Mouse (Mus musculus): ENCODE measurements around the gene Aldh1b1. TPM values are rescaled to one million over a fixed set of nuclear protein-coding genes. Genes with fewer than 3 reads are reported as not detected.

Gene Aldh1b1
- polyA plus RNA-seq, 1 experiment, result 0.79 TPM

DNA sequence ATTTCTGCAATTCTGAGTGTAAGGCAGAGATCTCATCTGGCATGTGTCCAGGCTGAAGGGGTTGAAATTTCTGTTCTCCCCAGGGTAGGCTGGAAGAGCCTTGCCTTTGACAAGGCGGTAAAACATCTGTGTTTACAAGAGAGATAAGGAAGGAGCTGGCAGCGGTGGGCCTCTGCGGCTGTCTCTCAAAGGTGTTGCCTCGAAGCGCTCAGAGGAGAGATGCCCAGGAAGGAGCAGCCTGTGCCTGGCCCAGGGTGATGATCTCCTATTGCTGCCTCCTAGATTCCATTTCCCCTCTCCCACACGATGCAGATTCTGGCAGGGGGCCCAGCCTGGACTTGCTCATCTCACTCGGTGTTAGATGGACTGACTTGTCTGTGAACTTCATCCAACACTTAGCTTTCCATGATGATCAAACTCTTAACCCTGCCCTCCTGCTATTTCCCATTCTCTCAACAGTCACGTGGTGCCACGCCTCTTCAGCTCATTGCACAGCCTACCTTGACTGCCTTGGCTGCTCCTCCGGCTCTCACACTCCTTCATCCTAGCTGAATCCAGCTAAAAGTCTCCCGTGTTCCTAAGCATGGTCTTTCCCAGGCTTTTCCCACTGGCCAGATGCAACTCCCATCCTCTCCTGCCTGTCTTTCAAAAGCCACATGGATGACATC, 30.8 kb upstream of the Aldh1b1 start:
- H3K4me1 ChIP-seq (ENCODE audit: control insufficient read depth, insufficient read depth, insufficient read length, low read length), result no peaks in the 10 kb centered on the region
- no peak overlapping the region for H3K27ac ChIP-seq (replicated peaks; ENCODE audit: low read depth, low read length)

DNA sequence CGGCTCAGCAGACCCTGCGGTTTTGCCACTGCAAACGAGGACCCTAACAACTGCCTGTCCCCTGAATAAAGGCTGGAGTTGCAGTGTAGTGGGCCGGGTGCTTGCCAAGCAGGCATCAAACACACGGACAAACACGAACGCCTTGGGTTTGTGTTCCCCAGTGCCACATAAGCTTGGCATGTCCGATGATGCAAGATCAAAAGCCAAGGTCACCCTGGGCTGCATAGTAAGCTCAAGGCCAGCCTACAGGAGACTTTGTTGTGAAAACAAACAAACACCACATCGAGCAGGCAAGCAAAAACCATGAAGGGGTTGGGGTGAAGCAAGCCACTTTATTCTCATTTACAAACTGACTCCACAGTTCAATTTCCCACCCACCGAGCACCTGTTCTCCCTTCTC, 29.7 kb upstream of the Aldh1b1 start:
- Histone ChIP-seq H3K4me3 (ENCODE audit: insufficient read depth, low read depth, low read length) (no peak overlapping the region), H3K4me1 (ENCODE audit: control insufficient read depth, insufficient read depth, insufficient read length, low read length) (no peaks in the 10 kb centered on the region), H3K27ac (replicated peaks; ENCODE audit: low read depth, low read length) (no peak overlapping the region)

More for the DNA sequence above, 30.8 kb upstream of the Aldh1b1 start:
- H3K4me3 ChIP-seq (ENCODE audit: insufficient read depth, low read depth, low read length), result no peak overlapping the region

DNA sequence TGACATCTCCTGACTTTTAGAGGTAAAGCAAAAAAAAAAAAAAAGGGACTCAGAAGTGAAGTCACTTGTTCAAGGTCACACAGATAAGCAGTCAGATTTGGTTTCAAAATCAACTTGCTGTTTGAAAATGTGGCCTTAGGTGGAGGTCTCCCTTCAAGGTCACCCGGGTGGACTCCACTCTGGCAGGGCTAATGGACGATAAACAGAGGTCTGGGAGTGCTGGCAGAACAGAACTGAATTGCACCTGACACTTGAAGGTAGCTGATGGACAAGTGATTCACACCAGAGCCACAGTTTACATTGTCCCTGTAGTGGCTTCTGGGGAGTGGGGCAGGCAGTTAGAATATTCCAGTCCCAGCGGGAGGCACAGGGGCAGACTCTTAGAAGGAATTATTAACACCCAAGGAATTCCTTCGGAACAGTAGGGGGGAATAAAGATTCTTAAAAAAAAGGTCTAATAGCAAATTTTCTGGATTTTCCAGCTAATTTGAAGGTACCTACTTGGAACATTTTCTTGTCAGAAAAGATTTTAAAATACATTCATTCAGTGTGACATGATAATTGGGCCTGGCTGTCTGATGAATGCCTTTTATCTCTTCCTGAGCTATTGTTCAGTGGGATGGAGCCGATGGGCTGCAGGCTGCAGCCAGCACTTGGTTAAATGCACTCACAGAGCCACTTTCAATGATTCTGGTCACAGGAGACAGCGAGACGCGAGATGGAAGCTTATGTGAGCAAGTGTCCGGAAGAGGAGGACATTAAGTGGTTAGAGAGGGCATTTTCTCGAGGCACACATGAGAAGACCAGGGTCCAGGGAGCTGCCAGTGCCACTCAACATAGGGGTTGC, 28.8 kb upstream of the Aldh1b1 start:
- H3K4me1 ChIP-seq (ENCODE audit: control insufficient read depth, insufficient read depth, insufficient read length, low read length), result no peaks in the 10 kb centered on the region
- no peak overlapping the region for H3K27ac ChIP-seq (replicated peaks; ENCODE audit: low read depth, low read length)
- no peak overlapping the region for H3K4me3 ChIP-seq (ENCODE audit: insufficient read depth, low read depth, low read length)

DNA sequence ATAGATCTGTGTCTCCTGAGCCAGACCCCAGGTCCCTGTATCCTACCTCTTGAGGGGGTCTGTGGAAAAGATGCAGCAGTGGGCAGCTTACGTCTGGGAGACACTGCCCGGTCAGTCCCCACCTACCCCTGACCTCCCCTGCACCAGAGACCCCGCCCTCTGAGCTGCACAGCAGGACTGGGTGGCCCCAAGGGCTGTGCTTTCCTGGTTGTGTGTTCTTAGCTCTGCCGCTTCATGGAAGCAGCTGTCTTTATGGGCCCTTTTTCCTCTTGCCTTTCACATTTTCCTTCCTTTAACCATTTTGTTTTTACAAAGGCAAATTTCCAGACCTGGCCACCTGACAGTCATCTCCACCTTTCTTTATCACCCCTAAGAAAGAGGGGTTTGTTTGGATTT, 28.2 kb upstream of the Aldh1b1 start:
- Histone ChIP-seq H3K4me3 (ENCODE audit: insufficient read depth, low read depth, low read length) (no peak overlapping the region), H3K4me1 (ENCODE audit: control insufficient read depth, insufficient read depth, insufficient read length, low read length) (no peaks in the 10 kb centered on the region)

DNA sequence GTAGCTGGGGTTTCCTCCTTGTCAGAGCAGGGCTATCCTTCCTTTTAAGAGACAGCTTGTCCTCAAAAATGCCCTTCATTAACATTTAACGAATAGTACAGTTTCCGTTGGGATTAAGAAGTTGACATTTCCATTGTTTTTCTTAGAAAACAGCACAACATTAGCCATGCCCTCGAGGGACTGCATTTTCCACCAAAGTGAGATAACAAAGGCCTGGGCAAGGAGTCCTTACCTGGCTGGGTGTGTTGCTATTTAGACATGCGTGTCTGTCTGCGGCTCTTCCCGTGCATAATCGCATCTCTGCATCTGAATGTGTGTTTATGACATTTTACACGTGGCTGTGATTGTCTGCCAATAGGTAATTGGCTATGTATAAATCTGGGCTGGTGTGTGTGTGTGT, 27.6 kb upstream of the Aldh1b1 start:
- H3K4me1 ChIP-seq (ENCODE audit: control insufficient read depth, insufficient read depth, insufficient read length, low read length), result no peaks in the 10 kb centered on the region
- no peak overlapping the region for H3K27ac ChIP-seq (replicated peaks; ENCODE audit: low read depth, low read length)
- no peak overlapping the region for H3K4me3 ChIP-seq (ENCODE audit: insufficient read depth, low read depth, low read length)

More for the DNA sequence above, 28.2 kb upstream of the Aldh1b1 start:
- H3K27ac ChIP-seq (replicated peaks; ENCODE audit: low read depth, low read length), result no peak overlapping the region

DNA sequence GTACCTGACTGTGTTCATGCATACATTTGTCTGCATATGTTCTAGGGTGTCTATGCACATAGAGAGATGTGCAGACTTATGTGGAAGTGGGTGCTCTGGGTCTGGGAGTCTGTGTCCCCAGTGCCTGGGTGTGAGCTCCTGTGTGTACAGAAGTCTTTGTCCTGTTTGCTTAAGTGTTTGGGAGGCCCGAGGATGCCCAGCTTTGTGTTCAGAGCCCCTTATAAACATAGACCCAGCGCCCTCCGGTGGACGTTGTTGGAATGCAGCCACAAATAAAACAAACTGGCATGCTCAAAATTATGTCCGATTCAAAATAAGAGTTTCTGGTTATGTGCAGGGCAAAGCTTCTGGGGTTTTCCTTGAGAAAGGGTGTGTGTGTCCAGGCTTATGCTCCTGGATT, 27.2 kb upstream of the Aldh1b1 start:
- Histone ChIP-seq H3K27ac (replicated peaks; ENCODE audit: low read depth, low read length) (no peak overlapping the region), H3K4me1 (ENCODE audit: control insufficient read depth, insufficient read depth, insufficient read length, low read length) (no peaks in the 10 kb centered on the region)

DNA sequence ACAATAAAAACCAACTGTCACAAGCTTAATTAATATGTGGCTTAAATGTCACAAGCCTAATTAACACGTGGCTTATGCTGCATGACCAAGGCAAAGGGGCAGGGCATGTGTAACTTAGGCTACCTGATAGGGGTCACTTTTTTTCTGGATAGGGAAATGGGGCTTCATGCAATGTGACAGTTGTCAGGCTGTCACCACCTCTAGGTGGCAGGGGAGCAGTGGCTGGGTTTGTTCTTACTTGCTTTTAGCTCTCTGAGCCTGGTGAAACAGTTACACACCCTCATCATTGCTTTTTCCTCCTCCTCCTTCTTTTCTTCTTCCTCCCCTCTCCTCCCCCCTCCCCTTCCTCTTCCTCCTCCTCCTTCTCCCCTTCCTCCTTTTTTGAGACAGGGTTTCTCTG, 15.2 kb upstream of the Aldh1b1 start:
- Histone ChIP-seq H3K4me3 (ENCODE audit: insufficient read depth, low read depth, low read length) (no peak overlapping the region), H3K4me1 (ENCODE audit: control insufficient read depth, insufficient read depth, insufficient read length, low read length) (no peaks in the 10 kb centered on the region), H3K27ac (replicated peaks; ENCODE audit: low read depth, low read length) (no peak overlapping the region)

More for the DNA sequence above, 27.2 kb upstream of the Aldh1b1 start:
- no peak overlapping the region for H3K4me3 ChIP-seq (ENCODE audit: insufficient read depth, low read depth, low read length)

DNA sequence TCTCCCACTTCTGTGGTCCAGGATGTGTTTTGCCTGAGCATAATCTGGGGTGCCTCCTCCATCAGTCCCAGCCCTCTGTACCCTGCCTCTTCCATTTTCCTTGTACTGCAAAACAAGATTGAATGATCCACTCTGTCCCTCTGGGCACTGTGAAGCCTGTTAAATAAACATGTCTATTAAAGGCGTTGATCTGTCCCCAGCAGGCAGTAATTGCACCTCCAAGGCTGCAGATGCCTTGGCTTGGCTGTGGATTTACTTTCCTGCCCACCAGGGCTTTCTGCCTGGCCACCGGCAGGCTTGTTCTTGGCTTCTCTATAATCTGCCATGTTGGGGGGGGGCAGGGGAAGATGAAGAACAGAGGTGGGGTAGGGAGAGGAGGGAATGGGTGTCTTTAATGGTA, 12.9 kb upstream of the Aldh1b1 start:
- no peak overlapping the region for H3K27ac ChIP-seq (replicated peaks; ENCODE audit: low read depth, low read length)
- H3K4me1 ChIP-seq (ENCODE audit: control insufficient read depth, insufficient read depth, insufficient read length, low read length), result no peaks in the 10 kb centered on the region
- H3K4me3 ChIP-seq (ENCODE audit: insufficient read depth, low read depth, low read length), result no peak overlapping the region

DNA sequence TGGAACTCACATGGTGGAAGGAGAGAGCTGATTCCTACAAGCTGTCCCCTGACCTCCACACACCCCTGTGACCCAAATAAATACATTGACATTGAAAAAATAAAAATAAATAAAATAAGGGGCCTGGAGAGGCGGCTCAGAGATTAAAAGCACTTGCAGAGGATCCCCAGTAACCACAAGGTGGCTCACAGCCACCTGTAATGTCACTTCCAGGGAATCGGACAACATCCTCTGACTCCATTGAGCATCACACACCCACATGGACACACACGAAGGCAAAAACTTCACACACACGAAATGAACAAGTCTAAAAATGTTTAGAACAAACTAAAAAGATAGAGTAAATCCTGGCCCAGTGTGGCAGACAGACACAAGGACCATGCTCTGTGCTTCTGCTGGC, 12.1 kb upstream of the Aldh1b1 start:
- H3K27ac ChIP-seq (replicated peaks; ENCODE audit: low read depth, low read length), result no peak overlapping the region
- no peaks in the 10 kb centered on the region for H3K4me1 ChIP-seq (ENCODE audit: control insufficient read depth, insufficient read depth, insufficient read length, low read length)
- H3K4me3 ChIP-seq (ENCODE audit: insufficient read depth, low read depth, low read length), result no peak overlapping the region

DNA sequence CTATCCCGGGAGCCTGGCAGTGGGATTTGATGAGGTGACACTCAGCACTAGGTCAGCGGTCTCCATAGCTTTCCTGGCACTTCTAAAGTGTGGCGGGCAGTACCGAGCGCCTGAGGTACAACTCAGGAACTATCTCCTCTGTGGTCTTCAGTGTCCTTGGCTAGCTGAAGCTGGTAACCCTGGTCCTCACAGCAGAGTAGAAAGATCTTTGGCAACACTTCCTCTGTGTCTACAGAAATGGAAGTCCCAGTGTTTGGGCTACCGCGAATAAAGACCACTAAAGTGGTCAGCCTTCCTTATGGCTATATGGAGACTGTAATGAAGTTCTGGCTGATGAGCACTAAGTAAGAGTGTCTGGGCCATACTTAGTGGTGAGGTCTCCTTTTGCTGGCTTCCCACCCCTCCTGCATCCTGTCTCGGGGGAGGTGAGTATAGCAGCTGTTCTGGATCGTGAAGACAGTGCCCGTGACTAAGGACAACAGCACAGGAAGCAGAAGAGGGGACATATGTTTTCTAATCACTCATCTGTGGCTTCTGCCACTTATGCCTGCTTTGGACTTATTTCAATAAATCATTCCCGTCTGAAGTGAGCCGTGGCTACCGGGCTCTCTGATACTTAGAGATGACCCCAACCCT, 10.3 kb upstream of the Aldh1b1 start:
- no peaks in the 10 kb centered on the region for H3K4me1 ChIP-seq (ENCODE audit: control insufficient read depth, insufficient read depth, insufficient read length, low read length)
- H3K4me3 ChIP-seq (ENCODE audit: insufficient read depth, low read depth, low read length), result no peak overlapping the region
- no peak overlapping the region for H3K27ac ChIP-seq (replicated peaks; ENCODE audit: low read depth, low read length)

DNA sequence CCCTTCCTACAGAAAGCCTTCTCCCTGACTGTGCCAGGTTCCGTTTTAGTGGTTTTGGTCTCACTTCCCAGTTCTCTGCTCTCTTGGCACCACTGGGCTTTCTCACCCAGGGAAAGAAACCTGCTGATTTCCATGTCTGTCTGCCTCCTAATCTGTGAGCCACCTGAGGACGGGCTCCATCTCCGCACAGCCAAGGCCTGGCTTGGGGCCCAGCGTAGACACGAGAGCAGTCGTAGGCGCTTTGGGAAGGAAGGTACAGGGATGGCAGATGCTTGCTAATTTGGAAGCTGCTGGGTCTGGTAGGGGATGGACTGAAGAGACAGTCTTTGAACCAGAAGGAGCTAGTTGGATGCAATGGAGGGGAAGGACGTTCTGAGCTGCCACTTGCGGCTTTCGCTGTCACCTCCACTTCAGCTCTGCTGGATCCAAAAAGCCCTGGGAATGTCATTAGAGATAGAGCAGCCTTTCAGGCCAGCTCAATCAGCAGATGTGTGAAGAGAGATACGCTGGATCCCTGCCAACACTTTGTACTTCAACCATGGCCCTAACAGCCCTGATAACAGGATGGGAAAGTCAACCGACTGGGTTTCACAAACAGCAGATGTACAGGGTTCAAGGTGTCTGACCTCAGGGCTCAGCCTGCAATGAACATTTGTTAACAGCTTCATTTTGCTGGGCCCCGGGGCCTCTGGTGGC, 9.4 kb upstream of the Aldh1b1 start:
- Histone ChIP-seq H3K27ac (replicated peaks; ENCODE audit: low read depth, low read length) (no peak overlapping the region), H3K4me1 (ENCODE audit: control insufficient read depth, insufficient read depth, insufficient read length, low read length) (no peaks in the 10 kb centered on the region), H3K4me3 (ENCODE audit: insufficient read depth, low read depth, low read length) (no peak overlapping the region)

DNA sequence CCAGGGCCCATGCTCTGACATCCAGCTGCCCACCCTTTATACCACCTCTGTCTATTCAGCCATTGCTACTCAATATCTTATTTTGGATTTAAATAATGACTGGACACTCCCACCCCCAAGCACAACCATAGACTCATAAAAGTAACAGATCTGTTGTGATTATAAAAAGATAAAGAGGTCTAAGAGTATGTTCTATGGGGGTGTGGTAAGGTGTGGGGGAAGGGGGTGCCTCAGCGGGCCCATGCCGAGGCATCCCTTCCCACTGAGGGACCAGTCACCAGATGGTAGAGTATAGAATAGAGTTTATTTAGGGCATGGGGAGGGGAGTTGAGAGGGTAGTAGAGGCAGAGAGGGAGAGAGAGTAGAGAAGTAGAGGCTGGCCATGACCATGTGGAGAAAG, 8.8 kb upstream of the Aldh1b1 start:
- H3K4me3 ChIP-seq (ENCODE audit: insufficient read depth, low read depth, low read length), result no peak overlapping the region
- no peak overlapping the region for H3K27ac ChIP-seq (replicated peaks; ENCODE audit: low read depth, low read length)

DNA sequence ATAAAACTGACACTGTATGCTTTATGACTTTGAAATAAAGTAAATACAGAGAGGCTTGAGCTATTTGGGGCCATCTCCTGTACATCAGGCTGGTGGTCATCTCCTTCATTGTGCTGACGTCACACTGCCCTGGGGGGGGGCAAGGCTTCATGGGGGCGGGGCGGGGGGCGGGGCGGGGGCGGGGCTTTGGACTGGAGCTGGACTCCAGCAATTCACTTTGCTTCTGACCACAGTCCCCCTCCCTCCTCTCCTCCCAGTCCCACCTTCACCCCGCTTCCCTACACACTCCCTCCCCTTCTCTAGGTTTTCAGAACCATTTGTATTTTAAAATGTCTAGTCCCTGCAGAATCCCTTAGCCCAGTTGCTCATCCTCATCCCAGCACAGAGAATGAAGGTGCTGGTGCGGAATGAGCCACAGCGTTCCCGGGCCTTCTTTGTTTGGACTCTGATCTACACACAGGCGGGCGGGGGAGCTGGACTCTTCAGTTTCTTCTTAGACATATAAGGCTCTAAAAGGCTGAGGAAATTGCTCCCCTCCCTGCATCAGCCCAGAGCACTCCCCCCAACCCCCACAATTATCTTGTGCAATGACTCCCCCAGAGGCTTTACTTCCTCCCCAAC, 3.5 kb upstream of the Aldh1b1 start:
- Histone ChIP-seq H3K4me1 (ENCODE audit: control insufficient read depth, insufficient read depth, insufficient read length, low read length) (peaks cover 3% of the 10 kb centered on the region; the same call in 1 of the 2 replicates), H3K27ac (replicated peaks; ENCODE audit: low read depth, low read length) (no peak overlapping the region), H3K4me3 (ENCODE audit: insufficient read depth, low read depth, low read length) (peak overlapping the region; percentile 30; the same call in 1 of the 2 replicates)

More for the DNA sequence above, 8.8 kb upstream of the Aldh1b1 start:
- no peaks in the 10 kb centered on the region for H3K4me1 ChIP-seq (ENCODE audit: control insufficient read depth, insufficient read depth, insufficient read length, low read length)

DNA sequence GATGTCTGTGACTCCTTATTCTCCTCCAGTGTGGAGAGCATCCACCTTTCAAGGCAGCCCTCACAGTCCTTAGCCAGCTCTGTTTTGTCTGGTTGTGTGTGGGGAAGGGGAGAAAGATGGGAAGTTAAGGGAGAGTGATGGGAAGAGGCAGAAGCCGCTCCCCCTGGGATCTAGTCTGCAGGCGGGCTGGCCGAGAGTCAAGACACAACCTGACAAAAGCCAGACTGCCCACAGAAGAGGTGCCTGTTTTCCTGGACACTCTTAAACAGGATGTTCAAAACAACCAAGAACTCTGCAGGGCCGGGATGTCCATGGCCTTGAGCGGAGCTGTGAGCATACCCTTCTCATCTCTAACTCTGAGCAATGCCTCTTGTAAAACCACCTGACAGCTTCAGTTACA, 2.1 kb upstream of the Aldh1b1 start:
- no peak overlapping the region for H3K4me3 ChIP-seq (ENCODE audit: insufficient read depth, low read depth, low read length)
- peaks cover 3% of the 10 kb centered on the region; the same call in 1 of the 2 replicates for H3K4me1 ChIP-seq (ENCODE audit: control insufficient read depth, insufficient read depth, insufficient read length, low read length)
- no peak overlapping the region for H3K27ac ChIP-seq (replicated peaks; ENCODE audit: low read depth, low read length)

Data from brown adipose tissue, adult 24 weeks (tissue).